Mouse (Mus musculus) lung, postnatal 4 days (tissue): Measurements from ENCODE around the gene Zbtb34.
A peak's percentile ranks its signal among the peaks of the same experiment; 100 is the strongest.

ENCODE experiments used
- DNase-seq, 2 experiments: peaks; one replicate each; pipeline ENCODE4 v3.0.0; 2021

Gene Zbtb34

DNA sequence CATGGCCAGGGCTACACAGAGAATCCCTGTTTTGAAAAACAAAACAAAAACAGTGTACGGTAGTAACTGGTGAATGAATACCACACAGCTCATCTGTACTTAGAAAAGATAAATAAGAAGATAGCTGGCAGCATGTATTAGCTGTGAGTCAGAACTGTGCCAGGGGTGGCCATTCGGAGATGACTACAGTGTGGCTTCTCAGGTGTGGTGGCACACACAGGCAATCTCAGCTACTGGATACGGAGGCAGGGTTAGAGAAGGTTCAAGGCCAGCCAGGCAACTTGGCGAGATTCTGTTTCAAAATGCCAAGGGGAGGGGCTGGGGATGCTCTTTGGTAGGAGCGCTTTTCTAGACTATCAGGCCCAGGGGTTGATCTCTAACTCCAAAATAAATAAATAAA lies 14.6 kb upstream of the Zbtb34 start:
- DNase-seq: no peak

DNA sequence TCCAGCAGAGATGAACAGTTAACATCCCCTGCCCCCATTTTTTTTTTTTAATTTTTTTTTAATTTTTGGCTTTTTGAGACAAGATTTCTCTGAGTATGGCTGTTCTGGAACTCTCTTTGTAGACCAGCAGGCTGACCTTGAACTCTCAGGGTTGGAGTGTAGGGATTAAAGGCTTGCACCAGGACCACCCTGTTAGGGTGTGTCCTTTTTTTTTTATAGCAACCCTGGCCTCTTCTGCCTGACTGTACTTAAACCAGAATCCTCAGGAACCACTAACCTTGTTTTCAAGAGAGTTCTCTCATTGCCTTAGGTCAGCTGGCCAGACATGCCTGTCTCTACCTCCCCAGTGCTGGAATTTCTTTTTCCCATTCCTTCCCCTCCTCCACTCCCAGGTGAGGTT lies 13.7 kb upstream of the Zbtb34 start:
- no peak for DNase-seq

DNA sequence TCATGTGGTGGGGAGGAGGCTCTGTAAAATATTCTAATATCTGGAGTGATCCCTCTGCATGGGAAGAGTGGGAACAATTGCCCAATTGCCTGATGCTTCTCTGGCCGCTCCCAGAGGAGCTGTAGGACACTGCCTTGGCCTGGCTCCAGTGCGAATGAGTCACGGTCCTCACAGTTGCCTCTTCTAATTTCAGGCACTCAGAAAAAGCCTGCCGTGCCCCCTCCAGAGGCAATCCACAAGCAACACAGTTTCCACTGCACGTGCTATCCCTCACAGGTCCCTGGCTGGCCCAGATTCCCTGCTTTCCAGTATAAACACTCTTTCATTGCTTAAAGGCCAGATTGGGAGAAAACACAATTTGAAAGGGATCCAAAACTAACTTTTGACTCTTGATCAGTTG lies 13.2 kb upstream of the Zbtb34 start:
- peak; percentile 90 to 94 for DNase-seq

DNA sequence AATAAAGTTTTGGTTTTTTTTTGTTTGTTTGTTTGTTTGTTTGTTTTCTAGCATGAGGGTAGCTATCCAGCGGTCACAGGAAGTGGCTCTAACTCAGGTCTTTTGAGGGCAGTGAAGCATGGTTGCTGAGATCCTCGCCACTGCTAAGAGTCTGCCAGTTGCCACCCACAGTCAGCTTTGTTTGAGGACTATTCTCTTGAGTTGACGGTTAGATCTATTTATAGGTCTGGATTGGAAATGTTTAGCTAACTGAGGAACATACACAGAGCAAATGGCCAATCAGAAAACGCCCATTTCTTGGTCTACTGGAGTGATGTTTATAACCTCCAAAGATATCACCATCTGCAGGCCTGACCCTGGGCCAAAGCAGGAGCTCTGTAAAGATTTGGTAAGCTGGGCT lies 11.6 kb upstream of the Zbtb34 start:
- DNase-seq: no peak

DNA sequence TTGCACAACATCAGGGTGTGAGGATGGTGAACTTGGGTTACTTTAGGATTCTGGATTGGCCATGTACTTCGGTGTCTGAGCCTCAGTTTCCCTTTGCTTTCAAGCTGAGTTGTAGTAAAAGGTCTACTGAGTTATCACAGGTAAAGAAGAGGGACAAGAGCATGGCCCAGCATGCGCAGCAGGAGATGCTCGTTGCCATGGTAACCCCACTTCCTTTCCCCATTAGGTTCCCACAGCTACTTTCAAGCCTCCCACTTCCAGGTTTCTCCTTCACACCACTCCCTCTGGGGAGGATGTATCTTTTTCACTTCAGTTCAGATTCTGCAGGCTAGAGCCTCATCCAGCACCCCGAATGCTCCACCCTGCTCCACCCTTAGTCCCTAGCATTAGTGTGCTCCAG lies 9.8 kb upstream of the Zbtb34 start:
- DNase-seq: no peak

DNA sequence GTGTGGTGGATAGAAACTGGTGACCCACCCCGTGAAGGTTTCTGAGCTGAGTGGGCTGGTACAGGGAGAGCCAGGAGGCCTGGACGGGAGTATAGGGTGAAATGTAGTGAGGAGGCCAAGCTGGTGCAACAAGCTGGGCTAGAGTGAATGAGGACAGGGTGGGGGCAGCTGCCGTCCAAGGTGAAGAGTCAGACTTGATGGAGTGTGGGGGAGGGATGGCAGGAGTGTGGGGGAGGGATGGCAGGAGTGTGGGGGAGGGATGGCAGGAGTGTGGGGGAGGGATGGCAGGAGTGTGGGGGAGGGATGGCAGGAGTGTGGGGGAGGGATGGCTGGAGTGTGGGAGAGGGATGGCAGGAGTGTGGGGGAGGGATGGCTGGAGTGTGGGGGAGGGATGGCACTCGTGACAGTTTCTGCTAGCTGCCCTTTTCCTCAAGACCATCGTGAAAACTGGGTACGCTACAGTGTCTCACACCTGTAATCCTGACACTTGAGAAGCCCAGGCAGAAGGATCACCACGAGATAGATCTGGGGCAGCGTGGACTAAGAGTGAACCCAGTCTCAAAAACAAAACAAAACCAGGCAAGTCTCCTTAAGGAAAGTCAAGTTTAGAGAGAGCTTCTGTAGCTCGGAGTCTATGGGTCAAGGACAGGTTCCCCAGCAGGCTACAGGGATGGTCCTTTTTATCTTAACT lies 9.0 kb upstream of the Zbtb34 start:
- no peak for DNase-seq

DNA sequence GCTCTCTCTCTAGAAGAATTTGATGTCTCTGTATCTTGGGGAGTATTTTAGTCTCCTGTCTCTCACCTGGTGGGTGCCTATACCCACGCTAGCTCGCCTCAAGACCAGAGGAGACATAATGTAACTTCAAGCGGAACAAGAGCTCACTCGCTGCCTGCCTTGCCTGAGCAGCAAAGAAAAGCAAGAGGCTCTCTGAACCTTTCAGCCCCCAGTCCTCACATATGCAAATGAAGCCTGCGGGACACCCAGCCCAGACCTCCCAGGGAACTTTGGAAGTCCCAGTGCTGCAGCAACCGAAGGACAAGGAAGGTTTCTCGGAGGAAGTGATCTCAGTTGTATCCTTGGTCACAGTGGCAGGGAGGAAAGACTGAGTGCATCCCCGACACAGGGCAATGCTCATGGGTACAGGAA lies 8.4 kb upstream of the Zbtb34 start:
- no peak for DNase-seq

DNA sequence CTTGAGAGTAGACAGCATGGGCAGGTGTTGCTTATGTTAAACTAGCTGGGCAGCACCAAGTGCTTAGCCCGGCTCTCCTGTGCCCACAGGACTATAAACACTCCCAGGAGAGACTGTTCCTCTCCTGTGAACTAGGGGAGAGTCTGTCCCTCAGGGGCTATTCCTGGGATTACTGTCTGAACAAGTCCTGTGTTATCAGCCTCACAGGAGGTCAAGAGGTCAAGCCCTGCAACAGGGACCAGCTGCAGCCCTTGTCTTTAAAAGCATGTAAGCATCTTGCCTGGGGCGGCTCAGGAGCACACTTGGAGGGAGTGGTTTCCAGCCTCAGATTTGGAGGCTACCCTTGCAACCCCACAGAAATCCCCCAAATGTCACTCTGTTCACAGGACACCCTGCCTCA lies 7.3 kb upstream of the Zbtb34 start:
- no peak for DNase-seq

DNA sequence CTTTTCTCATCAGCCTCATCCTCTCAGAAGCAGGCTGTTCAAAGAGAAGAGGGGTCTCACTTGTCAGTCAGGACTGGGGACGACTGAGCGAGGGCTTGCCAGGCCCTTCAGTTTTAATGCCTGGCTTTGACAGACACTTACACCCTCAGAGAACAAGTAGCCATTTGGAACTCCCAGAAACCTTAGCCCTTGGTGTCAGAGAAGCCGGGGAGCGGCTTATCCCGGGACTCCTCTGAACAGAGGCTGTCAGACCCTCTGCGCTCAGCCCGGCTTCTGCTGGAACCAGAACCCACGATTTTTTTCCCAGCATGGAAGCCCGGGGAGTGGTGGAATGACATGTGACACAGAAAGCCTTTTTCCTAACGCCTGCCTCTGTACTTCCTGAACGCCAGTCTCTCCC lies 6.1 kb upstream of the Zbtb34 start:
- DNase-seq: no peak

DNA sequence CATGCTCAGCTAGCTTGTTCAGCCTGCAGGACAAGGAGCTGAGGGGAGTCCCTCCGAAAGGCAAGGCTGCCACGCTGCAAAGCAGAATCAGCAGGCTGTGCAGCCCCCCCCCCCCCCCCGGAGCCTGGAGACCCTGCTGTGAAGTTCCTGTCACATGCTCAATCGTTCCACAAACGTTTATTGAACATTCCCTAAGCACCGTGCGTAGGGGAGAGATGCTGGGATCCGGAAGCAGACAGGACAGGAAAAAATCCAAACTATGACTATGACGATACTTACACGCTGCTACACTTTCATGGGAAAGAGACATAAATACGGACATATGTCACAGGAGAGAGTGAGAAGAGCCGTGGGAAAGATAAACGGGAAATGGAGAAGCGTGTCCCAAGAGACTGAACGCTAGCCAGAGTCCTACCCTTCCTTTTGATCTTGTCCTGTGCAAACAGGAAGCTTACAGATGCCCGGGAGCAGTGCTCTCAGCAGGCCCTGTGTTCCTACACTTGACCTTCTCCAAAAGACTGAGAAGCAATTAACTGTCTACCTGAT lies 5.0 kb upstream of the Zbtb34 start:
- DNase-seq: peak; percentile 36 to 53

DNA sequence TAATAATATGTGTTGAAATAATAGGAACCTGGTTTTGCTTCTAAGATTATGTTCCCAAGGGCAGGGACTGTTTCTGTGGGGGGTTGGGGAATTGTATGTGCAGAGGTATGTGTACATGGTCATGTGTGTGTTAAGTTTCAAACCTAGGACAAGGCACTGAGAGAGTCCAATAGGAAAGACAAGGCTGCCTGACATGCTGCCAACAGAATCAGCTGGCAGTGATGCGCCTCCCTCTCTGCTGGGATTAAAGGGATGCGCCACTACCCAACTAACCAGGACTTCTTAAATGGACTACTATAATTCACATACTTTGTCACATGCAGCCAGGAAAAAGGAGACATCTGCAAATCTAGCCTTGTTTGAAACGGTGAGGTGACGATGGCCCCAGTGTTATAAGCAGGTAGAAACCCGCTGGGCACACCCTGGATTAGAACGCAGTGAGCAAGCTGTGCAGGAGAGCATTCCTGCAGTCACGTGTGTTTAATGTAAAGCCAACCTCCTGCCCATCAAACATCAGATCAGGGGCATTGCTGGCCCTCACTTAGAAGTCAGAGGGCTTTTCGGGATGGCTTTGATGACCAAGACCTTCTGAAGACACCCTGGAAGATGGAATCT lies 4.0 kb upstream of the Zbtb34 start:
- peak in 1 of 2 experiments; percentile 16 for DNase-seq

DNA sequence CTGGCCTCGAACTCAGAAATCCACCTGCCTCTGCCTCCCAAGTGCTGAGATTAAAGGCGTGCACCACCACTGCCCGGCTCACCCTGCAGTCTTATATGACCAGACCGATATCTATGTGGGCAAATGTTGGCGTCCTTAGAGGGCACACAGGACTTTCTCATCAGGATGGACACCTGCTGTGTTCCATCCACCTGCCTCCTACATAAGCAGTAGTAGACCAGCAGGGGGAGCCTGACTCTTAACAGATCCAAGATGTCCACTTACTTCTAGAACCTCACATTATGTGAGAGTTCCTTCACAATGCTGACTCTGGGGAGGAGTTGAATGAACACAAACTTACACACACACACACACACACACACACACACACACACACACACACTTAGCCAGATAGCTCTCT lies 1.8 kb upstream of the Zbtb34 start:
- DNase-seq: peak in 1 of 2 experiments; percentile 64

DNA sequence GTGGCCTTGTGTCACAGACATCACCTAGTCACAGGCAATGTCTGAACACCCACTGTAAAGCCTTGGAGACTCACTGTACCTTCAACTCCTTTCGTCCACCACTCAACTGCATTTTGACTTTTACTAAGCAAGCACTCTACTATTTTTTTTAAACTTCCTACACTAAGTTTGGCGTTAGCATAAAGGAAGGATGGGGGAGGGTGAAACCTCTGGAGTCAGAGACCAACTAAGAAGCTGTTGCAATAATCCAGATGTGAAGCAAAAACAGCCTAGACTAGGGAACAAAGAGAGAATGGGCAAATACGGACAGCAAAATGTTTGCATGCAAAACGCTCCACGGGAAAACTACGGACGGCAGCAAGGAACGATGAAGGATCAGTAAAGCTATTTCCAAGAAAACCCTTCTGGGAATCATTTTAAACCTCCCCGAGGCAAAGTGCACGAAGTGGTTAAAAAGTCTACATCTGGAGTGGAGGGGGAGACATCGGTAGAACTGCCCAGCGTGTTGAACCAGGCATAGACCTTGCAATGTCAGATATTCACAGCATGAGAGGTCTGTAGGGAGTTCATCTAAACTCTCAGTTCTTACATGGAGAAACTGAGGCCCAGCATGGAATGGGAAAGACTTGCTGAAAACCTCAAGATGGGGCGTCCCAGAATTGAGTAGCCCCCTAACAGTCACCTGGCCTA lies 898 bp downstream of the Zbtb34 start:
- DNase-seq: peak in 1 of 2 experiments; percentile 26

DNA sequence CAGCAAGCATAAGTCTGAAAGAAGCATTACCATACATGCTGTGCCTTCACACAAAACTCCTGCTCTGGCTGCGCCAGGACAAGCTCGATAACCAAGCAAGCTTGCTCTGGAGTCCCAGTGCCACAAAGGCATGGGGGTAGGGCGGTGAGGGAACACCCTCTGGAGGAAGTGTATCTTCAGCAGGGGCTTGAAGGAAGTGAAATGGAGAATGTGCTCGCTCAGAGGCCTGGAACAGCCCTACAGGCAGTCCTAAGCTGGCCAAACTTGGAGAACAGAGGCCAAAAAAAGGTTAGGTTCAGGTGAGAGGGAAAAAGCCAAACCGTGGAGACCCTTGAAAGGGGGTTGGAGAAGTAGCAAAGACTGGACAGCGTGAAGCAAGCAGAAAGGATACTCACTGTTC lies 1.8 kb downstream of the Zbtb34 start:
- DNase-seq: peak; percentile 68 to 71

DNA sequence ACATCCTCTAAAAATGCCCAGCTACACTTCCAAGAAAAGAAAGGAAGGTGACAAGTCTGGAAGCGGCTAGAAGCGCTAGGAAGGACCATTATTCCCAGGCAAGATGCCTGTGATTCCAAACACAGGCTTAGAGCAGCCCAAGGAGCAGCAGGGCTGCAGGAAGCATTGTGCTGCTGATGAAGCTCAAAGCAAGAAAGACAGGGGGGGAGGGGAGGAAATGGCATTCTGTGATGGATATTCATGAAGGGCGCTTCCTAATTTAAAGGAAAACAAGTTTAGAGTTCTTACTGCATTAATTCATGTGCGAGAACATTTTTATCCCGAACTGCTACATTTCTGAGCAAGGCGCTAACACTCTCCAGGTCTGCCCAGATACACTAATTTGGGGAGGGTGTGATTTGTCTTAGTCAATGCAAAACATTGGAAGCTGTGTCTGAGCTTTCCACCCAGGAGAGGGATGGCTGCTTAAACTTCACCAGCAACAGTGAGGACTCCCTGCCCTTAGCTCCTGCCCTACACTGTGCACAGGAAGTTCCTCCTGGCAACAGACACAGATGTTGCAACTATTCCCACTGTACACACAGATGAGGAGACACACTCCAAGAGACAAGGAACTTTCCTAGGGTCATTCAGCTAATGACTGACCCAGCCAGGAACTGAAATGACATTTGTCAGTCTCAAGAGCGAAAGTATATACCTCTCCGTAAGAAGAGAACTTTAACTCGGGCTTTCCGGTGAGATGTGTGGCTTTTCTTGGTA lies 4.3 kb downstream of the Zbtb34 start:
- DNase-seq: peak in 1 of 2 experiments; percentile 21

DNA sequence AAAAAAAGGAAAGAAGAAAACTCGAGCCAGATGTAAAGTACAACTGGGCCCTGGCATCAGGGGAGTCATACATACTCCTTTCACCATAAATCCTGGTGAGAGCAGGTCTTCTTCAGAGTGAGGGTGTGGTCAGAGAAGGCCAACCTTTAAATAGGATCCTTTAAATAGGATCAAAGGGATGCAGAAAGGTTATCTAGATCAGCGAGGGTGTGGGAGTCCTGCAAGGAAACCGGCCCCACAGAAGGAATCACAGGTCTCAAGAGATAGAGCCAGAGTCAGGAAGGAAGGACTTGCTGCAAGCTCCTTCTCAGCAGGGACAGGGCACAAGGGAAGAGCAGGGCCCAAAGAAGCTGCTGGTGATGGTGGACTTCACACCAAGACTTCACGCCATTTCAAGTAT lies 13.7 kb downstream of the Zbtb34 start:
- no peak for DNase-seq

DNA sequence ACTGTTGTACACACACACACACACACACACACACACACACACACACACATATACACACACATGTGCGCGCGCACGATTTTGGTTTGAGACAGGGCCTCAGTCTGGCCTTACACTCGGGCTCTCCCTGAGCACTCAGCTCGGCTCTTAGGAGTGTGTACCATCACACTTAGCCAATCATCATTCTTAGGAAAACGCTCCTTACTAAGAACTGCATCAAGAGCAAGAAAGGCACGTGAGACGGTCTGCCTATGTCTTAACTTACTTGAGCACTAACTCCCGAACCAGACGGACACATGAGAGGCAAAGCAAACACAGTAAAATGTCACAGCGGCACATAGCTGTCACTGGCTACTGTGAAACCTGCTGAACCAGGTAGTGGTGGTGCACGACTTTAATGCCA lies 17.1 kb downstream of the Zbtb34 start:
- DNase-seq: peak in 1 of 2 experiments; percentile 42

DNA sequence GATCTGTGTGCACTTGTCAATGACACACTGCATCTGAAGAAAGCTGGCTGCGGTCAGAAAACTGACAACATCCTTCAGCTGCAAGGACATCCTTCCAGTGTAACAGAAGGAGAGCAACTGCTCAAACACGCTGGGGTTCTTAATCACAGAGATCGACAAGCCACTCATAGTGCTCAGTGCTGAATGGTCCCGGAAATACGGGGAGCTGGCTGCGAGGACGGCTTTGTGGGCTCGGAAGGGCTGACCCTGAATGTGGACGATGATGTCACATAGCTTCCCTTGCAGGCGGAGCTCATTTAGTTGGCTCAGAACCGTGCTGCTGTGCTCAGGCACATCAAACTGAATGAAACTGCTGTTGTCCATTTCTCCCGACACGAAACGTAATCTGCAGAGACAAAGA lies 19.0 kb downstream of the Zbtb34 start:
- no peak for DNase-seq

DNA sequence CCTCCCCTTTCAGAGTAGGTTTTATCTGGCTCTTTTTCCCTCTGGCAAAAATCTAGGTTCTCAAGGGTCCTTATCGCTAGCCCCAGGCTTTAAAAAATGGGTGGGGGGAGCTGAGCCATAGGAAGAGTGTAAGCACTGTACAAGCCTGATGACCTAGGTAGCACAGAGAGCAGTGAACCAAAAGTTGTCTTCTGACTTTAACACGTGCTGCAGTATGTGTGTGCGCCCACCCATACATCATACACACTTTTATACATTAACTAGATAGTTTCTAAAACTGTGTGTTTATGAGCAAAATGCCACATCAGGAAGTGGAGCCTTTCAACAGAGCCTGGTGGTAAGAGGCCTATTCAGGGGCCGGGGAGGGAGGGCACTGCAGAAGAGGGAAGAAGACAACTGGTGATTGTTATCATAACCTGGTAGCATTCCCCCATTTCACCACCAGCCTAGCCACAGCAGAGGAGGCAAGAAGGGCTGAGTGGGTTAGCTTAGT lies 27.6 kb downstream of the Zbtb34 start:
- peak; percentile 42 to 43 for DNase-seq

DNA sequence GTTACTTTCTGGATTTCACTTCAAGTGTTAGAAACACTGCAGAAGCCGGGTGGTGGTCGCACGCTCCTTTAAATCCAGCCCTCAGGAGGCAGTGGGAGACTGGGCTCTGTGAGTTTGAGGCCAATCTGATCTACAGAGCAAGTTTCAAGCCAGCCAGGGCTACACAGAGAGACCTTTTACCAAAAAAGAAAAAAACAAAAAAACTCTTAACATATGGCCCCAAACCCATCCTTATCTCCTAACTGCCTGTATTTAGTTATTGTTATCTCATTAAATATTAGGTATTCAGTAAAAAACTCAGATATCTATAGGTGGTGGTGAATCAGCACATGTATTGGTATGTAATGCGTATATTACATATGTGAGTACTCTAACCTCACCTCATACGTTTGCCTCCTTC lies 28.5 kb downstream of the Zbtb34 start:
- DNase-seq: no peak

DNA sequence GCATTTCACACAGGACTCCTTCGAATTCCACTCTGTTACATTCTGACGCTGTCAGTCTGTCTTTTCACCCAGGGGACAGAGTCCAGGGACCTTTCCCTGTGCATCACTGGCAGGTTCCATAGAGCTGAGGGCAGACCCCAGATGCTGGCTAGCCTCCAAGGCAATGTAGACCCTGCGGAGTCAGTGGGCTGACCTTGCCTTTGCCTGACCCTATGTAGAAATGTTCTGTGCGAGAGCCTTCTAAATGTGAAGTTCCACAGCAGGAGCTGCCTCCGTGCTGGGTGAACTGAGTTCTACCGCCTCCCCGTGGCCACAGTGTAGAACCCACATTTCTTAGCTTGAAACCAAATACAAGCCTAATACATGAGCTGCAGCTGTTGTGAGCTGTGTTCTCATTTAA lies 28.9 kb downstream of the Zbtb34 start:
- peak; percentile 71 to 77 for DNase-seq

DNA sequence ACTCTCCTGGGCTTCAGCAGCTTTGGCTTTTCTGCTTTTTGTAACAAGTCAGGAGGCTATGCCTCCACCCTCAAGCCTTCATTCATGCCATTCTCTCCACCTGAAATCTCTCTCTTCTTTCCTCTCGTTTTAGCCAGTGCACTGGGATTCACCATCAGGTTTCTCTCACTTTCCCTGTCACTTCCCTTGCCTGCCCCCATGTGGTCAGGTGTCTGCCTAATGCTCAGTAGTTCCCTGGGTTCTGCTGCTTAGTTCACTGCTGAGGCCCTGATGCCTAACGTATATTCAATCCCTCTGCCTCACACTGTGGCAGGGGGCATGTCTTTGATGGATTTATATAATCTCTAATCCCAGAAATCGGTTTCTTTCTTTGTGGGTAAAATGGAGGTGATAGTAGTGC lies 29.9 kb downstream of the Zbtb34 start:
- DNase-seq: no peak

DNA sequence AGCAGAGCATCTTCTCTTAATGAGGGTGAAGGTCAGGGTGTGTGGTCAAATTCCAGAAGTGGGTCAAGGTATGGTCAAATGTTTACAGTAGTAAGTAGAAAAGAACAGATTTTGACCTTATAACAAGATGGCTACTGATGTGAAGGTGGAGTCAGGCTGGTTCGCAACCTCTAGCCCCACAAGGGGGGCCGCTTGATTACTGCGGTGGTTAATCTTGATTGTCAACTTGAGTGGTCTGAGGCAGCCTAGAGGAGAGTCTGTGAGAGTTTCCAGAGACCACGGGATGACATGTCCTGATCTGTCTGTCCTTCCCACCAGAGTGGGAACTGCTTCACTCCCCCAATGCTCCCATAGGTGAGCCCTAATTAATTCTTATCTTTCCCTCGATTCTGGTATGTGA lies 30.6 kb downstream of the Zbtb34 start:
- no peak for DNase-seq
